Comparison of ENCODE assay signal across 34 mouse cellular contexts in the genomic region with DNA sequence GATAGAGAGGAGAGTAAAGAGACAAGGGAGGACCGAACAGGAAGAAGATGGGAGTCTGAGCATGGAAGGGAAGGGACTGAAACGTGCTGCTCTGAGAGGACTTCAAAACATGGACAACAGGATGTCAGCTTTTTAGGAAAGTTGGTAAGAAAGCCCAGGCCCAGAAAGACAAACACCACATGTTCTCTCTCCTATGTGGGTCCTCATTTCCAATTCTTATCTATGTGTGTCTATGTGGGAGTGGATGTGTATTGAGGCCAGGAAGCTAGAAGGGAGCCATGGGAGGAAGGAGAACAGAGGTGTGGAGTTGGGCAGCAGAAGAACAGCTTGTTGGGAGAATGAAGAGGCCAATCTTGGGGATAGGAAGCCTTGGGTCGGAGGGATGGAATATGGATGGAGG.
"Had no signal": no experiment of that assay in that cellular context is flagged by ENCODE, and none has a peak within 500 bp of the region (broad histone marks: within the 10 kb centered on the region; RNA-seq: fewer than 3 reads in every experiment).

No protein-coding gene starts in this region.

- DNase-seq: heart, postnatal 10 days; heart, postnatal 14 days; heart, postnatal 36 days; heart, postnatal 4 days; kidney, adult 11 months; kidney, adult 18-20 months; kidney, adult 2 months; kidney, adult 8-10 months; kidney, adult 9 months; kidney, postnatal 10 days; kidney, postnatal 14 days; kidney, postnatal 25 days; kidney, postnatal 36 days; kidney, postnatal 4 days; layer of hippocampus, adult 9-11 months; layer of hippocampus, postnatal 36 days had no signal

- H3K4me3 ChIP-seq: heart, embryonic 10.5 days; heart, embryonic 12.5 days; heart, embryonic 13.5 days; heart, embryonic 15.5 days; hindbrain, embryonic 10.5 days; hindbrain, embryonic 12.5 days; hindbrain, embryonic 13.5 days; hindbrain, embryonic 15.5 days; intestine, embryonic 15.5 days; kidney, embryonic 15.5 days; layer of hippocampus, adult 2 months had no signal

- ATAC-seq: hindbrain, embryonic 16.5 days; hindbrain, postnatal 0 days; inflammation-experienced regulatory T-cells, adult 6 months; intestine, embryonic 15.5 days; intestine, embryonic 16.5 days; intestine, postnatal 0 days had no signal

- H3K27ac ChIP-seq: heart, embryonic 10.5 days; heart, embryonic 13.5 days; heart, embryonic 15.5 days; hindbrain, embryonic 10.5 days; hindbrain, embryonic 12.5 days; hindbrain, embryonic 13.5 days; hindbrain, embryonic 14.5 days; hindbrain, embryonic 15.5 days; hindbrain, postnatal 0 days; intestine, embryonic 15.5 days; kidney, embryonic 15.5 days; kidney, postnatal 0 days; layer of hippocampus, adult 2 months had no signal
